Mouse (Mus musculus) midbrain, embryonic 13.5 days (tissue): Measurements from ENCODE around the gene Stk32c. TPM values are rescaled to one million over a fixed set of nuclear protein-coding genes. Genes with fewer than 3 reads are reported as not detected.

Source experiments
- ATAC-seq: fragments of 200-750 bp; cut with Nextera tagmentation; 2 replicates; pipeline ENCODE4 v1.8.0; 2017; ENCODE audit warnings: mild to moderate bottlenecking, moderate TSS enrichment, moderate library complexity
- H3K27ac ChIP-seq: fragments of 300-500 bp; sonication (generic); 2 replicates; pipeline ENCODE4 v1.5.1; 2015; ENCODE audit warnings: inconsistent platforms, mild to moderate bottlenecking, moderate library complexity
- H3K27me3 ChIP-seq: fragments of 300-500 bp; sonication (generic); 2 replicates; pipeline ENCODE4 v1.6.1; 2015; ENCODE audit warnings: mild to moderate bottlenecking, inconsistent platforms
- H3K36me3 ChIP-seq: fragments of 300-500 bp; sonication (generic); 2 replicates; pipeline ENCODE4 v1.6.1; 2015; ENCODE audit warnings: mild to moderate bottlenecking, inconsistent platforms
- H3K4me1 ChIP-seq: fragments of 300-500 bp; sonication (generic); replicated peaks from 2 replicates; pipeline ENCODE4 v1.6.1; 2015; ENCODE audit warnings: inconsistent platforms
- H3K4me2 ChIP-seq: fragments of 300-500 bp; sonication (generic); replicated peaks from 2 replicates; pipeline ENCODE4 v1.6.1; 2015; ENCODE audit warnings: moderate library complexity, mild to moderate bottlenecking, inconsistent platforms
- H3K4me3 ChIP-seq: fragments of 300-500 bp; sonication (generic); replicated peaks from 2 replicates; pipeline ENCODE4 v1.5.1; 2015; ENCODE audit warnings: mild to moderate bottlenecking, inconsistent platforms
- H3K9ac ChIP-seq: fragments of 300-500 bp; sonication (generic); replicated peaks from 2 replicates; pipeline ENCODE4 v1.6.1; 2015; ENCODE audit warnings: mild to moderate bottlenecking, inconsistent platforms
- H3K9me3 ChIP-seq: fragments of 300-500 bp; sonication (generic); 2 replicates; pipeline ENCODE4 v1.6.1; 2016; ENCODE audit warnings: mild to moderate bottlenecking, inconsistent platforms
- WGBS: fragments of 180-500 bp; shearing (Covaris S2); methylation state at CpG from one replicate; pipeline ENCODE4 v1.1.7; 2015; 5-methylcytosine and 5-hydroxymethylcytosine counted together
- polyA plus RNA-seq: library from polyadenylated mRNA; unstranded; fragments of >200 nt; fragmentation: Nextera tagmentation; extraction: Ambion mirVana; gene quantifications from 2 replicates; pipeline ENCODE4 v1.2.1, GENCODE M21; 2015

The Stk32c gene
- polyA plus RNA-seq, 1 experiment from 2014 or later, result 0.79 TPM

GRCm38 (mm10) chr7:139085629-139086194 is 127.4 kb downstream of the Stk32c start, which contains the start of gene Dpysl4:
TSS of gene Dpysl4 (plus strand) at chr7:139086001.
- 5% methylated on average over 32 of the region's 32 CpGs for WGBS
- Histone ChIP-seq H3K27ac (peak within 1 kb of the TSS; percentile 84), H3K4me3 (peak within 1 kb of the TSS; percentile 82), H3K27me3 (peaks cover 6% of the 10 kb centered on the region; the same call in 1 of the 2 replicates), H3K4me2 (peak within 1 kb of the TSS; percentile 81), H3K9me3 (no peaks in the 10 kb centered on the region), H3K9ac (peak within 1 kb of the TSS; percentile 97), H3K36me3 (peaks cover 22% of the 10 kb centered on the region), H3K4me1 (peaks cover 47% of the 10 kb centered on the region)
- ATAC-seq, result peak; percentile 88

GRCm38 (mm10) chr7:139084316-139084715 is 128.8 kb downstream of the Stk32c start:
- Histone ChIP-seq H3K9me3 (no peaks in the 10 kb centered on the region), H3K9ac (no peak overlapping the region), H3K4me2 (no peak overlapping the region), H3K4me3 (no peak overlapping the region), H3K36me3 (peaks cover 8% of the 10 kb centered on the region), H3K4me1 (peaks cover 36% of the 10 kb centered on the region), H3K27me3 (peaks cover 6% of the 10 kb centered on the region; the same call in 1 of the 2 replicates), H3K27ac (no peak overlapping the region)
- no peak for ATAC-seq
- 55% methylated on average over 1 of the region's 1 CpGs for WGBS

DNA sequence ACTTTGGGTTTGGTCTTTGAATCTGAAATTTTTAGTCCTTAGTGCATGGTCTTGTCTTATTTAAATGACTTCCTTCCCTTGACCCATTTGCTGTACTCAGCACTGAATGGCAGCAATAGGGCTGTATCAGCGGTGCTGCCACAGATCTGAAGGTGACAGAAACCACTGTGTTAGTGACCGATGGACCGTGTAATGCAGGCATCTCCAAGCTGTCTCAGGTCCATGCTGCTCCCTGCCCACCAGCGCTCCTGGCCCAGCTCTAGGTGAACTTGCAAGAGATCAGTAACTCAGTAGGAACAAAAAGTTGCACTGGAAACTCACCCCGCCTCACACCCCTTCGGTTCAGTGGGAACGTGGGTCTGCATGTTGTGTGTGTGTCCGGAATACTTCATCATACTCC is 130.8 kb downstream of the Stk32c start:
- no peak overlapping the region for H3K27ac ChIP-seq
- H3K9me3 ChIP-seq, result no peaks in the 10 kb centered on the region
- peaks cover 6% of the 10 kb centered on the region; the same call in 1 of the 2 replicates for H3K27me3 ChIP-seq
- no peak overlapping the region for H3K9ac ChIP-seq
- H3K36me3 ChIP-seq, result no peaks in the 10 kb centered on the region
- WGBS, result 60% methylated on average over 8 of the region's 8 CpGs
- ATAC-seq, result no peak
- no peak overlapping the region for H3K4me3 ChIP-seq
- no peak overlapping the region for H3K4me2 ChIP-seq
- peaks cover 34% of the 10 kb centered on the region for H3K4me1 ChIP-seq

DNA sequence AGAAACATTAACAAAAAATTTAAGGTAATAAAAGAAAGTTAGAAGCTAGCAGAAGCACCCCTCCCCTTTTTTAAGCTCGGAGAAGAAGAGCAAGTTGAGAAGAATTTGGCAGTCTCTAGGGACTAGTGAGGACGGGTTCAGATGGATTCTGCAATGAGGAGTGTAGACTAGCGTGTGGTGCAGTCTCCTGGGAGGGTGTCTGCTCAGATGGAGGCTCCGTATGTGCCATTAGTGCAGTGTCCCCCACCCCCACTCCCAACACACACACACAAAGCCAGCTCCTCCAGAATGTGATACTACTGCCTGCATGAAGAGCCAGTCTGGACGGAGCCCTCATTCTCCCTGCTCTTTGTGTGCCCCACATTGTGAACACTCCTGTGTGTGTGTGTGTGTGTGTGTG is 131.9 kb downstream of the Stk32c start:
- Histone ChIP-seq H3K9me3 (no peaks in the 10 kb centered on the region), H3K4me1 (peaks cover 37% of the 10 kb centered on the region), H3K9ac (no peak overlapping the region), H3K27ac (no peak overlapping the region), H3K4me3 (no peak overlapping the region), H3K36me3 (no peaks in the 10 kb centered on the region), H3K4me2 (no peak overlapping the region), H3K27me3 (peaks cover 6% of the 10 kb centered on the region; the same call in 1 of the 2 replicates)
- WGBS, result 61% methylated on average over 5 of the region's 5 CpGs
- no peak for ATAC-seq

- peaks cover 6% of the 10 kb centered on the region; the same call in 1 of the 2 replicates for H3K27me3 ChIP-seq
- peaks cover 41% of the 10 kb centered on the region for H3K4me1 ChIP-seq
- no peak overlapping the region for H3K27ac ChIP-seq
- WGBS, result 72% methylated on average over 4 of the region's 4 CpGs
- no peak overlapping the region for H3K4me2 ChIP-seq
- no peak overlapping the region for H3K9ac ChIP-seq
- no peak overlapping the region for H3K4me3 ChIP-seq
- H3K36me3 ChIP-seq, result no peaks in the 10 kb centered on the region
- no peak for ATAC-seq
- H3K9me3 ChIP-seq, result no peaks in the 10 kb centered on the region
These were observed 132.4 kb downstream of the Stk32c start for GRCm38 (mm10) chr7:139080714-139081113.

DNA sequence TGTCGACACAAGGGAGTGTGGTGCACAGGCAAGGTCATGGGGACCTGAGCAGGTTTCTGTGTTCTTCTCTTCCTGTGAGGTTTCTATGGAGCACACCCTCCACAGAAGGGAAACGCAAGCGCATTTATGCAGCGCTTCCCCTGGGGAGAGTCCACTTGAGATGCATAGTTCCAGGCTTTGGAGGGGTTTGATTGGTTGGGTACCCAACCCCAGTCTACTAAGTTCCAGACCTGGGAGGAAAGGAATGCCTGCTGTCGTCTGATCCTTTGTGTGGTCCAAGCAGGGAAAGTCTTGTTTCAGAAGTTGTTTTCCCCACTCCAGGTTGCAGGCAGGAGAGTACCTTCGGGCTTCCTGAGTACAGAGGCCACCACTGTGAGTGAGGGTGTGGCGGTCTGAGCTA is 134.0 kb downstream of the Stk32c start:
- H3K27me3 ChIP-seq, result peaks cover 3% of the 10 kb centered on the region; the same call in 1 of the 2 replicates
- no peak overlapping the region for H3K27ac ChIP-seq
- no peak for ATAC-seq
- H3K4me1 ChIP-seq, result peaks cover 53% of the 10 kb centered on the region
- 77% methylated on average over 7 of the region's 7 CpGs for WGBS
- no peak overlapping the region for H3K4me3 ChIP-seq
- no peaks in the 10 kb centered on the region for H3K36me3 ChIP-seq
- H3K9me3 ChIP-seq, result no peaks in the 10 kb centered on the region
- no peak overlapping the region for H3K4me2 ChIP-seq
- no peak overlapping the region for H3K9ac ChIP-seq

- Histone ChIP-seq H3K27ac (peak overlapping the region; percentile 59; the same call in 1 of the 2 replicates), H3K9ac (no peak overlapping the region), H3K4me3 (no peak overlapping the region), H3K4me1 (peaks cover 57% of the 10 kb centered on the region), H3K9me3 (no peaks in the 10 kb centered on the region), H3K27me3 (peaks cover 3% of the 10 kb centered on the region; the same call in 1 of the 2 replicates), H3K4me2 (no peak overlapping the region), H3K36me3 (no peaks in the 10 kb centered on the region)
- 54% methylated on average over 6 of the region's 6 CpGs for WGBS
- no peak for ATAC-seq
These were observed 134.9 kb downstream of the Stk32c start for GRCm38 (mm10) chr7:139078181-139078580.

DNA sequence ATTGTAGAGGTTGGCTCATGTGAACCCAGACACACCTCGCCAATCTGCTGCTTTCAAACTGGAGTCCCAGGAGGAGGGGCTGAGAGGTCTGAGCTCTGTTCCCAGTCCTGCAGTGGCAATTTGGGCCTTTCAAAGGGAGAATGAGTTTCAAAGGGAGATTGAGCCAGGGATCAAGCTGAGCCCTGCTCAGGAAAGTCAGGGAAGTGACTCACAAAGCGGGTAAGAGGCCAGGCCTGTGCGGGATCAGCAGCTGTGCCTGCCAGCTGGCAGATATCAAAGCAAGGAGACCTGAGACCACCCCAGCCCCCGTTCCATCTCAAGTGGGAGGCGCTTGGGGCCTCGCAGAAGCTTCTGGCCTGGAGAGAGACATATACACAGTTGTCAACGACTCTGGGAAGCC is 135.8 kb downstream of the Stk32c start:
- no peaks in the 10 kb centered on the region for H3K9me3 ChIP-seq
- H3K27ac ChIP-seq, result peak overlapping the region; percentile 59
- no peaks in the 10 kb centered on the region for H3K36me3 ChIP-seq
- H3K4me3 ChIP-seq, result no peak overlapping the region
- H3K27me3 ChIP-seq, result peaks cover 2% of the 10 kb centered on the region; the same call in 1 of the 2 replicates
- WGBS, result 11% methylated on average over 7 of the region's 7 CpGs
- peaks cover 57% of the 10 kb centered on the region for H3K4me1 ChIP-seq
- no peak overlapping the region for H3K4me2 ChIP-seq
- ATAC-seq, result peak; percentile 12; the same call in 1 of the 2 replicates
- H3K9ac ChIP-seq, result no peak overlapping the region

DNA sequence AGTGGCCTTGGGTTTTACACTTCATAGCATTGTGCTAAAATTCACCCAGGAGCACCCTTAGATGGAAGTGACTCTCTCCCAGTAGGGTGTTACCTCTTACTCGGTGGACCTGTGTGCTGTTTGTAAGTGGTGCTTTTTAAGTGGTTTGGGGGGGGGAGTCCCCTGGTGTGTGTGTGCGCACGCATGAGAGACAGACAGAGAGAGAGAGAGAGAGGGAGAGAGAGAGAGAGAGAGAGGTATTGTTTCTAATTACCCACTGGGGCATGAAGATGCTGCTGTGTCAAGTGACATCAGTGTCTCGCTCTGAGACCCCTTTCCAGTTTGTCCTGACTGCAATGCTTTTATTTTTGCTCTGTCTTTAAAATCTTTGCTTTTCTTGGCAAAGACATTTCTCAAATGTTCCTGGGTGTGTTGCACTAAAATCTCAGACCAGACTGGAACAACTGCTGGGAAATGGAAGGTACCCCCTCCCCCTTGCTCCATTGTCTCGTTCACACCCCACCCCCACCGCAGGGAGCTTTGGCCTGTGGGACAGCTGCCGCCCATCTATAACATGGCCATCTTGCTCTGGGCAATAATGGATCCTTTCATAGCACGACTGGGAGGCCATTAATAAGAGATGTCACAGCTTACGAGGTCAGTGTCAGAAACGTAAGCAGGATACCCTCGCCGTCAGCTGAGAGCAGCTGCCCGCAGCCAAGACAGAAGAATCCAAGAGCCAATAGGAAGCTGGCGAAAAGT is 137.9 kb downstream of the Stk32c start:
- Histone ChIP-seq H3K9ac (no peak overlapping the region), H3K27ac (peak overlapping the region; percentile 67), H3K36me3 (no peaks in the 10 kb centered on the region), H3K4me3 (no peak overlapping the region), H3K4me2 (peak overlapping the region; percentile 4; the same call in 1 of the 2 replicates), H3K4me1 (peaks cover 54% of the 10 kb centered on the region), H3K9me3 (no peaks in the 10 kb centered on the region), H3K27me3 (no peaks in the 10 kb centered on the region)
- ATAC-seq, result peak; percentile 35; the same call in 1 of the 2 replicates
- 18% methylated on average over 14 of the region's 14 CpGs for WGBS

DNA sequence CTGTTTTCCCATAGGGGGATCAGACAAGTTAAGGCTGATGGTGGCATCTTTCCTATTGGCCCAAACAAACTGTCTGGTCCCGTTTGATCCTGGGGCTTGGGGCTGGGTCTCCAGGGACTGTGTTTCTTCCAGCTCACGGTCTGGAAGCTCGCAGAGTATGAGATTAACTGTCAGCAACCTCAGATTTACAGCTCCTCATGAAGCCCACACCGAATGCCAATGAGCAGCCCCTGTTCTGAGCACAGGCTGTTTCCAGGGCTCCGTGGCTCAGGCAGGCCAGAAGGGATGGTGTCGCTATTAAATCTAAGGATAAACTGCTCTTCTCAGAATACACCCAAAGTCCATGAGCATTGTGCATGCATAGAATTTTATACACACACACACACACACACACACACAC is 138.9 kb downstream of the Stk32c start:
- H3K9ac ChIP-seq, result no peak overlapping the region

GRCm38 (mm10) chr7:139068182-139068623 is 144.9 kb downstream of the Stk32c start:
- no peak overlapping the region for H3K27ac ChIP-seq

More for the DNA sequence above, 138.9 kb downstream of the Stk32c start:
- H3K27ac ChIP-seq, result peak overlapping the region; percentile 67
- WGBS, result 21% methylated on average over 6 of the region's 6 CpGs
- no peaks in the 10 kb centered on the region for H3K36me3 ChIP-seq
- H3K9me3 ChIP-seq, result no peaks in the 10 kb centered on the region
- 0 out of 2 replicates have a peak, but pooled peaks have one; percentile 40 for ATAC-seq
- peaks cover 54% of the 10 kb centered on the region for H3K4me1 ChIP-seq
- H3K4me2 ChIP-seq, result no peak overlapping the region
- H3K27me3 ChIP-seq, result no peaks in the 10 kb centered on the region
- no peak overlapping the region for H3K4me3 ChIP-seq

GRCm38 (mm10) chr7:139063406-139063805 is 149.7 kb downstream of the Stk32c start:
- H3K9me3 ChIP-seq, result no peaks in the 10 kb centered on the region
- no peaks in the 10 kb centered on the region for H3K4me1 ChIP-seq
- no peak overlapping the region for H3K27ac ChIP-seq
- H3K4me2 ChIP-seq, result no peak overlapping the region
- no peak for ATAC-seq
- no peak overlapping the region for H3K9ac ChIP-seq
- no peaks in the 10 kb centered on the region for H3K36me3 ChIP-seq
- H3K27me3 ChIP-seq, result no peaks in the 10 kb centered on the region
- WGBS, result 46% methylated on average over 4 of the region's 4 CpGs
- H3K4me3 ChIP-seq, result no peak overlapping the region

More at GRCm38 (mm10) chr7:139068182-139068623, 144.9 kb downstream of the Stk32c start:
- Histone ChIP-seq H3K9ac (no peak overlapping the region), H3K36me3 (no peaks in the 10 kb centered on the region), H3K9me3 (no peaks in the 10 kb centered on the region), H3K4me3 (no peak overlapping the region), H3K4me1 (no peaks in the 10 kb centered on the region), H3K27me3 (no peaks in the 10 kb centered on the region), H3K4me2 (no peak overlapping the region)
- WGBS, result 0% methylated on average over 2 of the region's 2 CpGs
- peak; percentile 88 for ATAC-seq
